Mouse (Mus musculus) midbrain, embryonic 11.5 days (tissue): ENCODE data around the gene Abca1. TPM values are rescaled to one million over a fixed set of nuclear protein-coding genes. Genes with fewer than 3 reads are reported as not detected.

Experiments
- ATAC-seq: fragments of 200-750 bp; cut with Nextera tagmentation; 2 replicates; pipeline ENCODE4 v1.8.0; 2017; ENCODE audit warnings: moderate TSS enrichment, moderate library complexity; ENCODE audit not compliant: low FRiP score
- DNase-seq: peaks from one replicate; pipeline ENCODE4 v3.0.0; 2015; ENCODE audit warnings: low spot score; ENCODE audit errors: missing footprints
- H3K27ac ChIP-seq: fragments of 300-500 bp; sonication (generic); 2 replicates; pipeline ENCODE4 v1.5.1; 2014; ENCODE audit warnings: low read depth, low read length
- H3K27me3 ChIP-seq: fragments of 300-500 bp; sonication (generic); 2 replicates; pipeline ENCODE4 v1.6.1; 2014; ENCODE audit warnings: mild to moderate bottlenecking, low read length, moderate library complexity, mixed read lengths; ENCODE audit not compliant: control insufficient read depth, insufficient read depth
- H3K36me3 ChIP-seq: fragments of 300-500 bp; sonication (generic); 2 replicates; pipeline ENCODE4 v1.6.1; 2014; ENCODE audit warnings: mild to moderate bottlenecking, low read length, moderate library complexity, mixed read lengths; ENCODE audit not compliant: control insufficient read depth, insufficient read depth
- H3K4me1 ChIP-seq: fragments of 300-500 bp; sonication (generic); 2 replicates; pipeline ENCODE4 v1.6.1; 2014; ENCODE audit warnings: low read length; ENCODE audit not compliant: control insufficient read depth, insufficient read depth
- H3K4me2 ChIP-seq: fragments of 300-500 bp; sonication (generic); 2 replicates; pipeline ENCODE4 v1.6.1; 2014; ENCODE audit warnings: mild to moderate bottlenecking, moderate library complexity
- H3K4me3 ChIP-seq: fragments of 300-500 bp; sonication (generic); 2 replicates; pipeline ENCODE4 v1.5.1; 2014; ENCODE audit warnings: low read depth, low read length
- H3K9ac ChIP-seq: fragments of 300-500 bp; sonication (generic); 2 replicates; pipeline ENCODE4 v1.6.1; 2014; ENCODE audit warnings: low read length
- H3K9me3 ChIP-seq: fragments of 300-500 bp; sonication (generic); 2 replicates; pipeline ENCODE4 v1.6.1; 2016; ENCODE audit warnings: low read length; ENCODE audit not compliant: control insufficient read depth
- WGBS: fragments of 180-500 bp; shearing (Covaris S2); extraction: QIAGEN DNeasy Blood & Tissue Kit; methylation state at CpG from one replicate; pipeline ENCODE4 v1.1.7; 2014; 5-methylcytosine and 5-hydroxymethylcytosine counted together
- polyA plus RNA-seq: library from polyadenylated mRNA; unstranded; fragments of >200 nt; fragmentation: Nextera tagmentation; extraction: Ambion mirVana; gene quantifications from 2 replicates; pipeline ENCODE4 v1.2.1, GENCODE M21; 2014

The Abca1 gene
- polyA plus RNA-seq, 1 experiment from 2014 or later: 5.4 TPM

GRCm38 (mm10) chr4:53133995-53134394 is 25.7 kb downstream of the Abca1 start:
- ATAC-seq: no peak
- no peak overlapping the region for H3K4me3 ChIP-seq
- WGBS: 90% methylated on average over 4 of the region's 4 CpGs
- DNase-seq: no peak
- H3K27me3 ChIP-seq: no peaks in the 10 kb centered on the region
- H3K9me3 ChIP-seq: no peaks in the 10 kb centered on the region
- H3K4me2 ChIP-seq: no peak overlapping the region
- H3K9ac ChIP-seq: no peak overlapping the region
- no peaks in the 10 kb centered on the region for H3K36me3 ChIP-seq
- H3K4me1 ChIP-seq: no peaks in the 10 kb centered on the region; the same call in 1 of the 2 replicates
- H3K27ac ChIP-seq: no peak overlapping the region

GRCm38 (mm10) chr4:53131538-53131937 is 28.2 kb downstream of the Abca1 start:
- Histone ChIP-seq H3K27ac (no peak overlapping the region), H3K36me3 (no peaks in the 10 kb centered on the region), H3K9me3 (no peaks in the 10 kb centered on the region), H3K27me3 (no peaks in the 10 kb centered on the region), H3K4me1 (no peaks in the 10 kb centered on the region; the same call in 1 of the 2 replicates), H3K4me2 (no peak overlapping the region), H3K4me3 (no peak overlapping the region), H3K9ac (no peak overlapping the region)
- DNase-seq: no peak
- no peak for ATAC-seq
- 94% methylated on average over 5 of the region's 5 CpGs for WGBS

- Histone ChIP-seq H3K27ac (no peak overlapping the region), H3K27me3 (no peaks in the 10 kb centered on the region), H3K4me1 (no peaks in the 10 kb centered on the region; the same call in 1 of the 2 replicates), H3K4me2 (no peak overlapping the region), H3K36me3 (no peaks in the 10 kb centered on the region), H3K9me3 (no peaks in the 10 kb centered on the region), H3K9ac (no peak overlapping the region), H3K4me3 (no peak overlapping the region)
- 0 out of 2 replicates have a peak, but pooled peaks have one; percentile 33 for ATAC-seq
- 51% methylated on average over 6 of the region's 6 CpGs for WGBS
- no peak for DNase-seq
These were observed 28.8 kb downstream of the Abca1 start for GRCm38 (mm10) chr4:53130622-53131517.

GRCm38 (mm10) chr4:53129716-53130301 is 29.9 kb downstream of the Abca1 start:
- no peak for ATAC-seq
- Histone ChIP-seq H3K9me3 (no peaks in the 10 kb centered on the region), H3K27ac (no peak overlapping the region), H3K36me3 (no peaks in the 10 kb centered on the region), H3K27me3 (no peaks in the 10 kb centered on the region), H3K4me1 (no peaks in the 10 kb centered on the region; the same call in 1 of the 2 replicates), H3K4me3 (no peak overlapping the region), H3K4me2 (no peak overlapping the region), H3K9ac (no peak overlapping the region)
- DNase-seq: no peak
- WGBS: 93% methylated on average over 11 of the region's 11 CpGs

GRCm38 (mm10) chr4:53127266-53127665 is 32.4 kb downstream of the Abca1 start:
- Histone ChIP-seq H3K4me2 (no peak overlapping the region), H3K27me3 (no peaks in the 10 kb centered on the region), H3K4me1 (no peaks in the 10 kb centered on the region; the same call in 1 of the 2 replicates), H3K36me3 (no peaks in the 10 kb centered on the region), H3K9ac (no peak overlapping the region), H3K4me3 (no peak overlapping the region), H3K27ac (no peak overlapping the region), H3K9me3 (no peaks in the 10 kb centered on the region)
- WGBS: 90% methylated on average over 5 of the region's 5 CpGs
- ATAC-seq: no peak
- no peak for DNase-seq

- no peaks in the 10 kb centered on the region for H3K27me3 ChIP-seq
- H3K9ac ChIP-seq: no peak overlapping the region
- no peak overlapping the region for H3K27ac ChIP-seq
- H3K4me3 ChIP-seq: no peak overlapping the region
- no peaks in the 10 kb centered on the region for H3K9me3 ChIP-seq
- H3K36me3 ChIP-seq: no peaks in the 10 kb centered on the region
- DNase-seq: no peak
- no peak overlapping the region for H3K4me2 ChIP-seq
- 92% methylated on average over 7 of the region's 7 CpGs for WGBS
- no peaks in the 10 kb centered on the region; the same call in 1 of the 2 replicates for H3K4me1 ChIP-seq
- no peak for ATAC-seq
These were observed 32.9 kb downstream of the Abca1 start for GRCm38 (mm10) chr4:53126794-53127193.

GRCm38 (mm10) chr4:53124837-53125490 is 34.7 kb downstream of the Abca1 start:
- no peak overlapping the region for H3K9ac ChIP-seq
- 90% methylated on average over 10 of the region's 10 CpGs for WGBS

GRCm38 (mm10) chr4:53122310-53122709 is 37.4 kb downstream of the Abca1 start:
- H3K9me3 ChIP-seq: no peaks in the 10 kb centered on the region
- no peaks in the 10 kb centered on the region for H3K27me3 ChIP-seq
- 79% methylated on average over 3 of the region's 3 CpGs for WGBS
- no peaks in the 10 kb centered on the region for H3K36me3 ChIP-seq
- H3K27ac ChIP-seq: no peak overlapping the region
- no peak for ATAC-seq
- no peak for DNase-seq
- H3K9ac ChIP-seq: no peak overlapping the region
- H3K4me1 ChIP-seq: no peaks in the 10 kb centered on the region
- H3K4me3 ChIP-seq: no peak overlapping the region
- H3K4me2 ChIP-seq: no peak overlapping the region

More at GRCm38 (mm10) chr4:53124837-53125490, 34.7 kb downstream of the Abca1 start:
- no peaks in the 10 kb centered on the region for H3K27me3 ChIP-seq
- ATAC-seq (no peak), DNase-seq (no peak)
- H3K4me3 ChIP-seq: no peak overlapping the region
- H3K9me3 ChIP-seq: no peaks in the 10 kb centered on the region
- H3K4me2 ChIP-seq: no peak overlapping the region
- H3K36me3 ChIP-seq: no peaks in the 10 kb centered on the region
- no peaks in the 10 kb centered on the region for H3K4me1 ChIP-seq
- no peak overlapping the region for H3K27ac ChIP-seq
